Mouse (Mus musculus): ENCODE measurements around the gene Smoc1. TPM values are rescaled to one million over a fixed set of nuclear protein-coding genes. Genes with fewer than 3 reads are reported as not detected.

Smoc1 gene
- polyA plus RNA-seq, 1 experiment from 2014 or later: 19.0 TPM

GRCm38 (mm10) chr12:81219339-81219738 lies 192.7 kb downstream of the Smoc1 start:
- Histone ChIP-seq H3K4me1 (ENCODE audit: control insufficient read depth, insufficient read depth, low read length) (no peaks in the 10 kb centered on the region), H3K27ac (ENCODE audit: low read depth, low read length) (no peak overlapping the region), H3K4me2 (no peak overlapping the region), H3K36me3 (ENCODE audit: control insufficient read depth, insufficient read depth, low read length) (no peaks in the 10 kb centered on the region), H3K9ac (ENCODE audit: low read length) (no peak overlapping the region), H3K27me3 (ENCODE audit: control insufficient read depth, insufficient read depth, low read length) (no peaks in the 10 kb centered on the region), H3K4me3 (ENCODE audit: low read depth, low read length) (no peak overlapping the region), H3K9me3 (ENCODE audit: control insufficient read depth, low read length) (no peaks in the 10 kb centered on the region)
- ATAC-seq (ENCODE audit: low FRiP score) (no peak), DNase-seq (ENCODE audit: low spot score, missing footprints) (no peak)
- 76% methylated on average over 4 of the region's 4 CpGs for WGBS

- Histone ChIP-seq H3K27ac (ENCODE audit: low read depth, low read length) (no peak overlapping the region), H3K27me3 (ENCODE audit: control insufficient read depth, insufficient read depth, low read length) (no peaks in the 10 kb centered on the region), H3K4me1 (ENCODE audit: control insufficient read depth, insufficient read depth, low read length) (no peaks in the 10 kb centered on the region), H3K4me2 (no peak overlapping the region), H3K9ac (ENCODE audit: low read length) (no peak overlapping the region), H3K9me3 (ENCODE audit: control insufficient read depth, low read length) (no peaks in the 10 kb centered on the region), H3K36me3 (ENCODE audit: control insufficient read depth, insufficient read depth, low read length) (no peaks in the 10 kb centered on the region), H3K4me3 (ENCODE audit: low read depth, low read length) (no peak overlapping the region)
- ATAC-seq (ENCODE audit: low FRiP score) (no peak), DNase-seq (ENCODE audit: low spot score, missing footprints) (no peak)
- WGBS: 74% methylated on average over 2 of the region's 2 CpGs
Observed at GRCm38 (mm10) chr12:81223276-81223675, 196.7 kb downstream of the Smoc1 start.

- WGBS: 62% methylated on average over 2 of the region's 2 CpGs
- no peaks in the 10 kb centered on the region for H3K36me3 ChIP-seq (ENCODE audit: control insufficient read depth, insufficient read depth, low read length)
- H3K27ac ChIP-seq (ENCODE audit: low read depth, low read length): no peak overlapping the region
- H3K4me1 ChIP-seq (ENCODE audit: control insufficient read depth, insufficient read depth, low read length): no peaks in the 10 kb centered on the region
- no peaks in the 10 kb centered on the region for H3K27me3 ChIP-seq (ENCODE audit: control insufficient read depth, insufficient read depth, low read length)
- no peak for ATAC-seq (ENCODE audit: low FRiP score)
- H3K9me3 ChIP-seq (ENCODE audit: control insufficient read depth, low read length): no peaks in the 10 kb centered on the region
- DNase-seq (ENCODE audit: low spot score, missing footprints): no peak
- H3K9ac ChIP-seq (ENCODE audit: low read length): no peak overlapping the region
- H3K4me3 ChIP-seq (ENCODE audit: low read depth, low read length): no peak overlapping the region
- H3K4me2 ChIP-seq: no peak overlapping the region
Observed at GRCm38 (mm10) chr12:81224843-81225242, 198.2 kb downstream of the Smoc1 start.

GRCm38 (mm10) chr12:81225966-81226577 lies 199.5 kb downstream of the Smoc1 start:
- no peak for ATAC-seq (ENCODE audit: low FRiP score)
- H3K4me3 ChIP-seq (ENCODE audit: low read depth, low read length): no peak overlapping the region
- H3K9ac ChIP-seq (ENCODE audit: low read length): no peak overlapping the region
- no peak overlapping the region for H3K27ac ChIP-seq (ENCODE audit: low read depth, low read length)
- DNase-seq (ENCODE audit: low spot score, missing footprints): no peak
- H3K9me3 ChIP-seq (ENCODE audit: control insufficient read depth, low read length): no peaks in the 10 kb centered on the region
- H3K27me3 ChIP-seq (ENCODE audit: control insufficient read depth, insufficient read depth, low read length): no peaks in the 10 kb centered on the region
- no peaks in the 10 kb centered on the region for H3K36me3 ChIP-seq (ENCODE audit: control insufficient read depth, insufficient read depth, low read length)
- WGBS: 42% methylated on average over 6 of the region's 6 CpGs
- H3K4me1 ChIP-seq (ENCODE audit: control insufficient read depth, insufficient read depth, low read length): no peaks in the 10 kb centered on the region
- H3K4me2 ChIP-seq: no peak overlapping the region

GRCm38 (mm10) chr12:81226590-81226989 lies 200.0 kb downstream of the Smoc1 start:
- no peaks in the 10 kb centered on the region for H3K36me3 ChIP-seq (ENCODE audit: control insufficient read depth, insufficient read depth, low read length)
- no peaks in the 10 kb centered on the region for H3K27me3 ChIP-seq (ENCODE audit: control insufficient read depth, insufficient read depth, low read length)
- DNase-seq (ENCODE audit: low spot score, missing footprints): no peak
- WGBS: 76% methylated on average over 3 of the region's 3 CpGs
- H3K9ac ChIP-seq (ENCODE audit: low read length): no peak overlapping the region
- no peak overlapping the region for H3K4me3 ChIP-seq (ENCODE audit: low read depth, low read length)
- H3K4me1 ChIP-seq (ENCODE audit: control insufficient read depth, insufficient read depth, low read length): no peaks in the 10 kb centered on the region
- no peak for ATAC-seq (ENCODE audit: low FRiP score)
- H3K27ac ChIP-seq (ENCODE audit: low read depth, low read length): no peak overlapping the region
- no peak overlapping the region for H3K4me2 ChIP-seq
- no peaks in the 10 kb centered on the region for H3K9me3 ChIP-seq (ENCODE audit: control insufficient read depth, low read length)

- Histone ChIP-seq H3K27ac (ENCODE audit: low read depth, low read length) (no peak overlapping the region), H3K9me3 (ENCODE audit: control insufficient read depth, low read length) (no peaks in the 10 kb centered on the region), H3K4me2 (no peak overlapping the region), H3K36me3 (ENCODE audit: control insufficient read depth, insufficient read depth, low read length) (no peaks in the 10 kb centered on the region), H3K9ac (ENCODE audit: low read length) (no peak overlapping the region), H3K27me3 (ENCODE audit: control insufficient read depth, insufficient read depth, low read length) (no peaks in the 10 kb centered on the region), H3K4me3 (ENCODE audit: low read depth, low read length) (no peak overlapping the region), H3K4me1 (ENCODE audit: control insufficient read depth, insufficient read depth, low read length) (no peaks in the 10 kb centered on the region)
- WGBS: 75% methylated on average over 5 of the region's 5 CpGs
- ATAC-seq (ENCODE audit: low FRiP score): no peak
- DNase-seq (ENCODE audit: low spot score, missing footprints): no peak
Observed at GRCm38 (mm10) chr12:81227767-81228460, 201.3 kb downstream of the Smoc1 start.

GRCm38 (mm10) chr12:81233746-81234380 lies 207.3 kb downstream of the Smoc1 start:
- H3K27me3 ChIP-seq (ENCODE audit: control insufficient read depth, insufficient read depth, low read length): no peaks in the 10 kb centered on the region
- ATAC-seq (ENCODE audit: low FRiP score) (no peak), DNase-seq (ENCODE audit: low spot score, missing footprints) (no peak)
- no peak overlapping the region for H3K27ac ChIP-seq (ENCODE audit: low read depth, low read length)
- no peak overlapping the region for H3K4me2 ChIP-seq
- 84% methylated on average over 1 of the region's 1 CpGs for WGBS
- H3K4me1 ChIP-seq (ENCODE audit: control insufficient read depth, insufficient read depth, low read length): no peaks in the 10 kb centered on the region
- no peak overlapping the region for H3K4me3 ChIP-seq (ENCODE audit: low read depth, low read length)
- H3K9me3 ChIP-seq (ENCODE audit: control insufficient read depth, low read length): no peaks in the 10 kb centered on the region
- no peaks in the 10 kb centered on the region for H3K36me3 ChIP-seq (ENCODE audit: control insufficient read depth, insufficient read depth, low read length)
- H3K9ac ChIP-seq (ENCODE audit: low read length): no peak overlapping the region

- Histone ChIP-seq H3K9ac (ENCODE audit: low read length) (no peak overlapping the region), H3K4me1 (ENCODE audit: control insufficient read depth, insufficient read depth, low read length) (no peaks in the 10 kb centered on the region), H3K4me3 (ENCODE audit: low read depth, low read length) (no peak overlapping the region), H3K36me3 (ENCODE audit: control insufficient read depth, insufficient read depth, low read length) (no peaks in the 10 kb centered on the region), H3K4me2 (no peak overlapping the region), H3K27ac (ENCODE audit: low read depth, low read length) (no peak overlapping the region), H3K27me3 (ENCODE audit: control insufficient read depth, insufficient read depth, low read length) (no peaks in the 10 kb centered on the region), H3K9me3 (ENCODE audit: control insufficient read depth, low read length) (no peaks in the 10 kb centered on the region)
- WGBS: 88% methylated on average over 10 of the region's 10 CpGs
- no peak for ATAC-seq (ENCODE audit: low FRiP score)
- no peak for DNase-seq (ENCODE audit: low spot score, missing footprints)
Observed at GRCm38 (mm10) chr12:81235456-81236330, 209.1 kb downstream of the Smoc1 start.

All from midbrain, embryonic 11.5 days (tissue).